Mouse (Mus musculus): ENCODE data around the gene Rac2. TPM values are rescaled to one million over a fixed set of nuclear protein-coding genes. Genes with fewer than 3 reads are reported as not detected.

Gene Rac2
- total RNA-seq, 2 experiments from 2014 or later = 1.9 to 2.9 TPM

DNA sequence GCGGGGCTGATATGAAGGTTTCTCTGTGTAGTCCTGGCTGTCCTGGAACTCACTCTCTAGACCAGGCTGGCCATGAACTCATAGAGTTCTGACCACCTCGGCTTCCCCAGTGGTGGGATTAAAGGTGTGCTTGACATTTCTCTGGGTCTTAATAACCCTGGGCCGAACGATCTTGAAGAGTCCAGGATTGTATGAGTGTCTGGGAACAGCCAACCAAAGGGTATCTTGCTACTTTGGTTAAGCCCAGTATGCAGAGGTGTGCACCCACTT lies 41.2 kb downstream of the Rac2 start:
- DNase-seq (ENCODE audit: low spot score in 2 of 2) = no peak
- intact Hi-C loops (cut with DNase I) = loop anchor here (5.0 kb wide), 1 partner anchor 84 kb away; no protein-coding TSS in a partner anchor

DNA sequence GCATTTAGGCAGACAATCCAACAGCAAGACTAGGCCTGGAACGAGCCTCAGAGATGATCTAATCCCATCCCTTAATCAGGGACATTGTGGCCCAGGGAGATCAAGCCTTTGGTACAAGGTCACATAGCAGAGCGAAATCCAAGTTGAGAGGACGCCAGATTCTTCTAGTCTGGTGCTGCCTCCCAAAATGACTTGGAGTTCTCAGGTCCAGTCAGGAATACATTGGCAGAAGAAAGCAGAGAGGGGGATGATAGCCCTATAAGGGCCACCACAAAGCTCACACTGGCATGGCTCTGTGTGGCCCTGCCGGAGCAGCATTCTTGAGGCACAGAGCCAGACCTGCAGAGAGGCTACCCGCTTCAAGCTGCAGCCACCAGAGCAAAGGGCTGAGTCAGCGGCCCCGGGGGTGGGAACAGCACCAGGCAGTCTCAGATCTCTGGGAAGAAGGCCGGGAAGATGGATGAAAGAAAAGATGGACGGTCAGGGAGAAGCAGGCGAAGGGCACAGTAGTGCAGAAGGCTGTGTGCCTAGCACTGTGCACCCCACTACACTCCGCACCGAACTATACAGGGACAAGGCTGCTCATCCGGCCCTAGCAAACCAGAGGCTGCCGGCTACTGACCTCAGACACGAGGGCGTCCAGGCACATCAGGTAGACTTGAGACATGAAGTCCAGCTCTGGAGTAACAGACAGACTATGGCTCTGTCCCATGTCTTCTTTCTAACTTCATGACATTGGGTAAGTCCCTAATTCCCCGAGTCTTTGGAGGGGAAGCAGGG lies 41.7 kb downstream of the Rac2 start, which contains the start of gene C1qtnf6:
Gene C1qtnf6 (minus strand): TSS at position 746 of the 780 bp plus-strand sequence.
- DNase-seq (ENCODE audit: low spot score in 2 of 2) = no peak
- intact Hi-C loops (cut with DNase I) = loop anchor here (5.0 kb wide), 1 partner anchor 84 kb away; no protein-coding TSS in a partner anchor

- intact Hi-C loops (cut with DNase I) = loop anchor here (5.0 kb wide), 1 partner anchor 83 kb away; no protein-coding TSS in a partner anchor
These were observed 42.4 kb downstream of the Rac2 start for GRCm38 (mm10) chr15:78530141-78530540.

DNA sequence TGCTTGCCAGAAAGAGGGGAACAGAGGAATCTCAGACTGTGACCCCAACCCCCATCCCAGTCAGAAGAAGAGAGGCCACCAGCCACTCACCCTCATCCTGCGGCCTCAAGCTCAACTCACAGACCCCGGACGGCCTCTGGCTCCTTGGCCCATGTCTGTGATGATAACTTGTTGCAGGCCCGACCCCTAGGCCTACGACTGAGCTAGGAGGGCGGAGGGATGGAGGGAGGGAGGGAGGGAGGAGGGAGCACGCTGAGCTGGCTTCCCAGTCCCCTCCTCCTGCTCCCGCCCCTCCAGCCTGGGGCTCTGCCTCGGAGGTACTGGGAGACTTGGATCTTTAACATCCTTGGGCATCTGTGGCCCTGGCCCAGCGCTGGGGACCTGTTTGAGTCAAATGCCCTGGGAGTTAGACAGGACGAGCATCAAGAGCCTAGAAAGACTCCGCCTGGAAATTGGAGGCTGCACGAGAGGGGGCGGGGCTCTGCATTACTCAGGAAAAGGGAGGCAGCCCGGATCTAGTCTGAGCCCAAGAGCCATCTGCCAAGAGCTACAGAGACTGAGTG lies 43.1 kb downstream of the Rac2 start:
- intact Hi-C loops (cut with DNase I) = no loop called here
- DNase-seq (ENCODE audit: low spot score in 2 of 2) = peak; percentile 57 to 84

More at GRCm38 (mm10) chr15:78530141-78530540, 42.4 kb downstream of the Rac2 start:
- no peak for DNase-seq (ENCODE audit: low spot score in 2 of 2)

- no peak for DNase-seq (ENCODE audit: low spot score in 2 of 2)
- intact Hi-C loops (cut with DNase I) = no loop called here
These were observed 43.7 kb downstream of the Rac2 start for GRCm38 (mm10) chr15:78528726-78529411.

- peak; percentile 64 to 70 for DNase-seq (ENCODE audit: low spot score in 2 of 2)
- intact Hi-C loops (cut with DNase I) = no loop called here
These were observed 44.6 kb downstream of the Rac2 start for GRCm38 (mm10) chr15:78527973-78528372.

GRCm38 (mm10) chr15:78524163-78524562 lies 48.4 kb downstream of the Rac2 start:
- intact Hi-C loops (cut with DNase I) = no loop called here
- DNase-seq (ENCODE audit: low spot score in 2 of 2) = no peak

DNA sequence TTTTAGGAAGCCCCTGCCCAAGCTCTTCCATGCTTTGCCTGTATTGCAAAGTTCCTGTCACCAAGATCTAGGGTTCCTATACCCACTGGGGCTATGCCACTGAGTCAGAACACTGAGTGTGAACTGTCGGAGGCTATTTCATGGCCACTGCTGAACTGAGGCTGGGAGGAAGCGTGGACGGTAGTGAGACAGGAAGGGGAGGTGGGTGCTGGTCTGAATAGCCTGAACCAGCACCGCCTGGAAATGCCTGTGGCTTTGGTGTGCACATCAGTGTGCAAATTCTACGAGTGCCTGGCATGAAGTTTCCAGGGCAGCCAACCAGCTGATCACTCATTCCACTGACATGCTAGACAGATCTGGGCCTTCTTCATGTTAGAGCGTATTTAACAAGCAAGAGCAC lies 50.7 kb downstream of the Rac2 start:
- intact Hi-C loops (cut with DNase I) = no loop called here
- no peak for DNase-seq (ENCODE audit: low spot score in 2 of 2)

- intact Hi-C loops (cut with DNase I) = no loop called here
- DNase-seq (ENCODE audit: low spot score in 2 of 2) = no peak
These were observed 51.3 kb downstream of the Rac2 start for GRCm38 (mm10) chr15:78521331-78521730.

DNA sequence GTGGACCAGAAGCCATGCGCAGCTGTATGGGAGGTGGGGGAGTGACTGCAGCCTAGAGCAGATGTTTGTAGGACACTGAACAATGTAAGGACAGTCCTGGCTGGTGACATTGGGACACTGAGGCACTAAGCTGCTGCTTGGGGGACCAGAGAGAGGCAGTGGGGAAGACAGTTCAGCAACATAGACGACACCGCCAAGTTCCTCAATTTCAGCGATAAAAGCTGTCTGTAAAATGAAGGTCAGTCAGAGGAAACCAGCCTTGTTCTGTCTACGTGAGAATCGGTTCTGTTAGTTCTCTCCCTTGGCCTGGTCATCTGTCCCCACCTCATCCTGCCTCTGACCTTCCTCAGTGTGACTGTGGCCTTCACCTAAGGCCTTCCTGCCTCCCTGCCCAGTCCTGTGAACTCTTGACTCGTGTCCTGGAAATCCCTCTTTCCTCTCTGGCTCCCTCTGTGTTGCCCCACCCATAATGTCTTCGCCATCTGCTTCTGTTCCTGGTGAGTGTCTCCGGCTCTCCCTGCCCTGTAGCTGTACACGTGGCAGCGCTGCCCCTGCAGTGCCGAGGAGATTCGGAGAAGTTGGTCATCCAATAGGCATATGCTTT lies 52.4 kb downstream of the Rac2 start:
- DNase-seq (ENCODE audit: low spot score in 2 of 2) = no peak
- intact Hi-C loops (cut with DNase I) = no loop called here

GRCm38 (mm10) chr15:78518221-78518620 lies 54.4 kb downstream of the Rac2 start:
- intact Hi-C loops (cut with DNase I) = no loop called here
- DNase-seq (ENCODE audit: low spot score in 2 of 2) = no peak

DNA sequence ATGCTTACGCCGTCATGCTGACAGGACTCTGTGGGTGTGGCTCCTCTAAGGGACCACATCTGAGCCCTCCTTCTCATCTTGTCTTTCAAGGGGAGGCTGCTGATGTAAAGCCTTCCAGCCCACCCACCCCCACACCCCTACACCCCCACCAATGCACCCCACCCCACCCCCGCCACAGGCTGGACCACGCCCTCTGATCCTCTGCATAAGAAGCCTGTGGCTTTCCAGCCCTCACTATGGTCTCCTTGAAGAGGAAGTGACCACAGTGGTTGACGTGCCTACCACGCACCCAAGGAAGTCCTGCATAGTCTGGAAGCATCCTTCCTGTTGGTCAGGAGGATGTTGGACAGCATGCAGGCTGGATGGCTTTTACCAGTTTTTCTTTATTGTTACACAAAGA lies 56.8 kb downstream of the Rac2 start:
- DNase-seq (ENCODE audit: low spot score in 2 of 2) = no peak
- intact Hi-C loops (cut with DNase I) = loop anchor here (2.0 kb wide), 1 partner anchor 17 kb away; no protein-coding TSS in a partner anchor

DNA sequence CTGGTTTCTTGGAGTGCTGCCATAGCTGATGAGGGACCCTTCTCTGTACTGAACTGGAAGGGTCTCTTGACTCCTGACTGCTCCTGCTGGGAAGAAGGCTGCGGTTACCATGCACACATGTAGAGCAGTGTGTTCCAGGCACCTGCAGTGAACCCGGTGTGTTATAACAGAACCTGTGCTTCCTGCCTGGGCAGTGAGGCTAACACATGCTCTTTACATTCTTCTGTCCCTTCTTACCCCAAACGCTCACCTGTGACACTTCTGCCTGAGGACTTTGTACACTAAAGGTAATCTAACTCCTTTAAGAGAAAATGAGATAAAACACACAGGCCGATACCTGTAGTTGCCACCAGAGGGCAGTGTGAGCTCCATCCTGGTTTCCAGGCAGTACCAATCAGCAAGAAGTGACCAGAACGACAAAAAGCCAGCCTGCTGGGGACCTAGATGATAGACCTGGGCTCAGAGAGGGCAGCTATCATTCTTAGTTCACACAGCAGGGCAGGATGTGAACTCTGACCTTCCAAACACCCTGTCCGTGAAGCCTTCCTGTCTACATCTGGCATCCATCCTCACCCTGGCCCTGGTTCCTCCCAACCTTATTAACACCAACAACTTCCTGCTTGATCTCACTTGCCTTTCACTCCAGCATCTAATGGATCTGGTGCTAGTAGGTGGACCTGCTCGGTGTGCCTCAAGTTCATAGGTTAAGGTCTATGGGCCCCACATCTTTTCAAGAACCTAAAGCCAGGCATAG lies 58.0 kb downstream of the Rac2 start:
- intact Hi-C loops (cut with DNase I) = loop anchor here (1.0 to 5.0 kb wide), 3 partner anchors 18 to 67 kb away; no protein-coding TSS in a partner anchor
- DNase-seq (ENCODE audit: low spot score in 2 of 2) = peak; percentile 81 to 88

- no peak for DNase-seq (ENCODE audit: low spot score in 2 of 2)
- intact Hi-C loops (cut with DNase I) = loop anchor here (5.0 kb wide), 1 partner anchor 61 kb away; no protein-coding TSS in a partner anchor
These were observed 59.6 kb downstream of the Rac2 start for GRCm38 (mm10) chr15:78513019-78513418.

DNA sequence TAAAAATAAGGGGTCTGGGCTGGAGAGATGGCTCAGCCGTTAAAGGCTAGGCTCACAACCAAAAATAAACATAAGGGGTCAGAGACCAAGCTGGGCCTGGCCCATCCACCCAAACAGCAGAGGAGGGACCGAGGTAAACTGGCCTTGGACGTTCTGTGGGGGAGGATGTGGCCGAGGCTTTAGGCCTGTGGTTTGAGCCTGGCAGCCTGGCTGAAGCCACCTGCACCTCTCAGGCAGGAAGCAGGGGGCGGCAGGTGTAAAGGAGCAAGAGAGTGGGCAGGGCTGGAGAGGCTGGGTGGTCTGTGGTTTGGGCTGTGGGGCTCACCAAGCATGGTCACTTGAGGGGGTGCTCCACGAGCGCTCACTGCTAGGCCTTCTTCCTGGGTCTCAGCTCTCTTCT lies 60.6 kb downstream of the Rac2 start:
- no peak for DNase-seq (ENCODE audit: low spot score in 2 of 2)
- intact Hi-C loops (cut with DNase I) = loop anchor here (5.0 kb wide), 1 partner anchor 60 kb away; no protein-coding TSS in a partner anchor

- intact Hi-C loops (cut with DNase I) = loop anchor here (5.0 kb wide), 1 partner anchor 58 kb away; no protein-coding TSS in a partner anchor
- DNase-seq (ENCODE audit: low spot score in 2 of 2) = no peak
These were observed 61.8 kb downstream of the Rac2 start for GRCm38 (mm10) chr15:78510736-78511135.

GRCm38 (mm10) chr15:78510121-78510576 lies 62.4 kb downstream of the Rac2 start:
- intact Hi-C loops (cut with DNase I) = loop anchor here (5.0 kb wide), 1 partner anchor 58 kb away; no protein-coding TSS in a partner anchor

GRCm38 (mm10) chr15:78509297-78509899 lies 63.2 kb downstream of the Rac2 start:
- intact Hi-C loops (cut with DNase I) = no loop called here
- no peak for DNase-seq (ENCODE audit: low spot score in 2 of 2)

More at GRCm38 (mm10) chr15:78510121-78510576, 62.4 kb downstream of the Rac2 start:
- DNase-seq (ENCODE audit: low spot score in 2 of 2) = no peak
